Mouse (Mus musculus) liver, embryonic 11.5 days (tissue): Measurements from ENCODE around the gene Dync1li2. TPM values are rescaled to one million over a fixed set of nuclear protein-coding genes. Genes with fewer than 3 reads are reported as not detected.

Source experiments
- ATAC-seq: fragments of 200-750 bp; cut with Nextera tagmentation; replicated peaks from 2 replicates; pipeline ENCODE4 v1.8.0; 2017; ENCODE audit warnings: moderate number of reproducible peaks, mild to moderate bottlenecking, moderate TSS enrichment, moderate library complexity; ENCODE audit not compliant: low FRiP score
- DNase-seq: peaks from one replicate; pipeline ENCODE4 v3.0.0-alpha.2; 2017; ENCODE audit warnings: low spot score
- H3K27ac ChIP-seq: fragments of 300-500 bp; sonication (generic); 2 replicates; pipeline ENCODE4 v1.5.1; 2014; ENCODE audit warnings: mild to moderate bottlenecking, low read depth, low read length, control low read depth
- H3K27me3 ChIP-seq: fragments of 300-500 bp; sonication (generic); replicated peaks from 2 replicates; pipeline ENCODE4 v1.6.1; 2014; ENCODE audit warnings: low read length, mixed read lengths; ENCODE audit not compliant: control insufficient read depth, insufficient read depth
- H3K36me3 ChIP-seq: fragments of 300-500 bp; sonication (generic); 2 replicates; pipeline ENCODE4 v1.6.1; 2014; ENCODE audit warnings: mild to moderate bottlenecking, low read length, moderate library complexity, mixed read lengths; ENCODE audit not compliant: control insufficient read depth, insufficient read depth
- H3K4me1 ChIP-seq: fragments of 300-500 bp; sonication (generic); replicated peaks from 2 replicates; pipeline ENCODE4 v1.6.1; 2014; ENCODE audit warnings: low read length, mixed read lengths; ENCODE audit not compliant: control insufficient read depth, insufficient read depth
- H3K4me2 ChIP-seq: fragments of 300-500 bp; sonication (generic); 2 replicates; pipeline ENCODE4 v1.6.1; 2014; ENCODE audit warnings: mild to moderate bottlenecking, control low read depth, moderate library complexity
- H3K4me3 ChIP-seq: fragments of 300-500 bp; sonication (generic); 2 replicates; pipeline ENCODE4 v1.5.1; 2014; ENCODE audit warnings: low read depth, low read length, control low read depth
- H3K9ac ChIP-seq: fragments of 300-500 bp; sonication (generic); 2 replicates; pipeline ENCODE4 v1.6.1; 2014; ENCODE audit warnings: low read depth, low read length, control low read depth
- H3K9me3 ChIP-seq: fragments of 300-500 bp; sonication (generic); 2 replicates; pipeline ENCODE4 v1.6.1; 2016; ENCODE audit warnings: low read length, inconsistent platforms, mixed read lengths; ENCODE audit not compliant: control insufficient read depth
- WGBS: fragments of 180-500 bp; shearing (Covaris S2); extraction: QIAGEN DNeasy Blood & Tissue Kit; methylation state at CpG from one replicate; pipeline ENCODE4 v1.1.7; 2014; 5-methylcytosine and 5-hydroxymethylcytosine counted together
- polyA plus RNA-seq: library from polyadenylated mRNA; unstranded; fragments of >200 nt; fragmentation: Nextera tagmentation; extraction: Ambion mirVana; gene quantifications from 2 replicates; pipeline ENCODE4 v1.2.1, GENCODE M21; 2014

Dync1li2 gene
- polyA plus RNA-seq, 1 experiment from 2014 or later, result 31.4 TPM

DNA sequence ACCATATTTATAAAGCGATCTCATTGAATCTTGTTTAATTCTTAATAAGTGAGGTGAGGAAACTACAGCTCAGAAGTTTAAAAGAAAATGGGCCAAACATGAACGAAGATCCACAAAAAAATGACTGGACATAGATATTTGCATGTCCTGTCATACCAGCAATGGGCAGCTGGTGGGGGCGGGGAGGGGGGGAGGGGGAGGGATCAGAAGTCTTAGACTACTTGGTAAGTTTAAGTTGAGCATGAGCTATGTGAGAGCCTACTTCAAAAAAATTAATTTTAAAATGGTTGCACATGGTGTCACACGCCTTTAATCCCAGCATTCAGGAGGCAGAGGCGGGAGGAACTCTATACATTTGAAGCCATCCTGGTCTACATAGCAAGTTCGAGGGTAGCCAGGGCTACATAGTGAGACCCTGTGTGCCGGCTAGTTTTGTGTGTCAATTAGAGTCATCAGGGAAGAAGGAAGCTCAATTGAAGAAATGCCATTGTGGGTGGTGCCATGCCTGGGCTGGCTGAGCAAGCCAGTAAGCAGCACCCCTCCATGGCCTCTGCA lies 355 bp upstream of the Dync1li2 start:
- no peak for DNase-seq
- no peak overlapping the region; the same call in 1 of the 2 replicates for H3K9ac ChIP-seq
- peaks cover 10% of the 10 kb centered on the region for H3K4me1 ChIP-seq
- WGBS, result 56% methylated on average over 7 of the region's 7 CpGs
- H3K4me3 ChIP-seq, result peak overlapping the region; percentile 95
- H3K9me3 ChIP-seq, result no peaks in the 10 kb centered on the region
- peaks cover 15% of the 10 kb centered on the region; the same call in 1 of the 2 replicates for H3K36me3 ChIP-seq
- H3K27ac ChIP-seq, result peak overlapping the region; percentile 71; the same call in 1 of the 2 replicates
- peak overlapping the region; percentile 86 for H3K4me2 ChIP-seq
- no peaks in the 10 kb centered on the region for H3K27me3 ChIP-seq
- peak; percentile 21; the same call in 1 of the 2 replicates for ATAC-seq

DNA sequence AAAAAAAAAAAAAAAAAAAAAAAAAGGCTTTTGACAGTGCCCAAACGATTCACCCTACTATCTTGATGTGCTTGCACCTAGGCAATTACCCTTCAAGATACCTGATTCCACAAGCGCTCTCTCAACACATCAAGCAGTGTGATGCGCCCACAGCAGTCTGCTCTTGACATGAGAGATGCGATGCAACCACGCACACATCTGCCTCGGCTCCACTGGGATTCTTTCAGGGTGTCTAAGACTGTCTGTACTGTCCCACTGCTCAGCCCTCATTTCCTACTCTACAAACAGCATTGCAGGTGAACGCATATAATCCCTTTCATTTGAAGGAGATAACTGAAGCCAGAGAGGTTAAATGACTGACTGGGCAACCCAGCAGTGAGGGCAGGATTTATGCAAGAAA lies 1.2 kb downstream of the Dync1li2 start:
- peak overlapping the region; percentile 81 for H3K9ac ChIP-seq
- peaks cover 28% of the 10 kb centered on the region for H3K36me3 ChIP-seq
- H3K4me3 ChIP-seq, result peak overlapping the region; percentile 95
- ATAC-seq, result no peak; the same call in 1 of the 2 replicates
- peaks cover 10% of the 10 kb centered on the region for H3K4me1 ChIP-seq
- DNase-seq, result no peak
- H3K4me2 ChIP-seq, result peak overlapping the region; percentile 86
- H3K9me3 ChIP-seq, result no peaks in the 10 kb centered on the region
- peak overlapping the region; percentile 71; the same call in 1 of the 2 replicates for H3K27ac ChIP-seq
- H3K27me3 ChIP-seq, result no peaks in the 10 kb centered on the region
- 66% methylated on average over 7 of the region's 7 CpGs for WGBS

DNA sequence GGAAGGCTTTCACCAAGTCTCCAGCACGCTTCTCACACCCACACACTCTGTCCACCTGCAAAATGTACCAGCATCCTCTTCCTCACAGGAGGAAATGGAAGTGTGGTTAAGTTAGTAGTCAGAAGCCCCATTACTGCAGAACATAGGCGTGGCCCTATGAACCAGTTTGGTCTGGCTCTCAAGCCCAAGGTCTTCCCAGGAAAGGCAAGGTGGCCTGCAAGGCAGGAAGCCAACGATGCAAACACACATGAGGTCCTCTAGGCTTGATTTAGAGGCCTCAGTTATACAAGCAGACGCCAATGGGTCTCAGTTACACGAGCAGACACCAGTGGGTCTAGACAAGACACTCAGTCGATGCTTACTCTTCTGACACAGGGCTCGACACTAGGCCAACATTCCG lies 3.4 kb downstream of the Dync1li2 start:
- Histone ChIP-seq H3K4me1 (peaks cover 12% of the 10 kb centered on the region), H3K4me2 (no peak overlapping the region), H3K9ac (no peak overlapping the region), H3K27ac (no peak overlapping the region), H3K4me3 (no peak overlapping the region), H3K9me3 (no peaks in the 10 kb centered on the region), H3K36me3 (peaks cover 38% of the 10 kb centered on the region), H3K27me3 (no peaks in the 10 kb centered on the region)
- ATAC-seq (no peak), DNase-seq (no peak)
- WGBS, result 92% methylated on average over 8 of the region's 8 CpGs

DNA sequence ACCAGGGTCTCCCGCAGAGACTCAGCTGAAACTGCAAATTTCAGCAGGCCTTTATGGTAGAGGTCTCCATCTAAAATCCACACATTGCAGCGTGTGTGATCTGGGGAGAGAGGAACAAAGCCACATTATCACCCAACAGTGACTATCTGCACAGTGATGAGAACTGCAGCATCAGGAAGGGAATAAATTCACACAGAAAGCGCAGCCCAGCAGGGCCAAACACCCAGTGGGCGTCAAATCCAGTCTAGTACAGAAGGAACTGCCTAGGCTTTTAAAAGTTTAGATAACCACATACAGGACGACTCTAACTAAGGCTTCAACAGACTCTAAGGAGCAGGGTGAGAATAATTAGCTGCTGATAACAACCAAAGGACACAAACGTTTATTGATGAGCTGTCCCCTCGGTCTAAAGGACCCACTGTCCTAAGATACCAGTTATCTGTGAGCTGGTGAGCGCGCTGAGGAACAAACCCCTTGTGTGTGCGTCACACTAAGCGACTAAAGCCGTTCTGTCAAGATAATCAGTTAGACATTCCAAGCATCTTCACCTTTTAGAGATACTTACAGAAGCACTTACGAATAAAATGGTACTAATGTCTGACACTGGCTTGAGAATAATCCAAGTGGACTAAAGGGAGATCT lies 5.2 kb downstream of the Dync1li2 start:
- Histone ChIP-seq H3K36me3 (peaks cover 47% of the 10 kb centered on the region), H3K9ac (no peak overlapping the region), H3K4me1 (peaks cover 17% of the 10 kb centered on the region), H3K4me2 (no peak overlapping the region), H3K27me3 (no peaks in the 10 kb centered on the region), H3K9me3 (no peaks in the 10 kb centered on the region), H3K27ac (no peak overlapping the region), H3K4me3 (no peak overlapping the region)
- 83% methylated on average over 13 of the region's 13 CpGs for WGBS
- DNase-seq, result no peak
- ATAC-seq, result no peak

DNA sequence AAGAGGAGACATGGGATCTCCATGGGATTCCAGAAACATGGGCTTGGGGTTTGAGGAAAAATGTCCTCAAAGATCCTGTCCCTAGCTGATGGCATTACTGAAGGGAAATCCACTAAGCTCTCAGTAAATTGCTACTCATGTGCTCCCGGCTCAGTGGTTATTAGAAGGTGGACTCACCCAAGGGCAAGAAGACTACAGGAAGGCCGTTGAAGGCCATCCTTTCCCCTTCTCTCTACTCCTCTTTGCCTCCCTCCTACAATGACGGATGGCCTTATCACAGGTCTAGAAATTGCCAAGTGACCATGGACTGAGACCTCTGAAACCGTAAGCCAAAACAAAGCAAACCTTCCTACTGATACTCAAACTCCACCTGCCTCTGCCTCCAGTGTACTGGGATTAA lies 6.3 kb downstream of the Dync1li2 start:
- Histone ChIP-seq H3K9ac (no peak overlapping the region), H3K4me1 (peaks cover 14% of the 10 kb centered on the region), H3K4me2 (no peak overlapping the region), H3K27ac (no peak overlapping the region), H3K36me3 (peaks cover 58% of the 10 kb centered on the region), H3K4me3 (no peak overlapping the region), H3K27me3 (no peaks in the 10 kb centered on the region), H3K9me3 (no peaks in the 10 kb centered on the region)
- DNase-seq (no peak), ATAC-seq (no peak)
- WGBS, result 89% methylated on average over 4 of the region's 4 CpGs

DNA sequence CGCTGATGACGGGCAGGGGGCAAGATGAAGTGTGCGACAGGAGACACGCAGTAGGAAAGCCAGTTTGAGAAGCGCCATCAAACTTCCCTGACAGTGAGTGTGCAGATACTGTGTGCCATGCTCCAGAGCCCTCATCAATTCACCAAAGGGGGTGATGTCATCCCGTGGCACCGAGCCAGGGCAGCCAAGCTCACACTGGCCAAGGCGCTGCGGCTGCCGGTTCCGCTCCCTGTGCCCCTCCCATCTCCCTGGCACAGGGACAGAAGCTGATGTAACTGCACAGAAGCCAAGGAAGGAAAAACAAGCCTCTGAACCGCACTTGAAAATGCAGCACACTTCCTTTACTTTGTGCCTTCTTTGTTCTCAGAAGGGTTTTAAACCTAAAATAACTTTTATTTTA lies 6.8 kb downstream of the Dync1li2 start:
- H3K9ac ChIP-seq, result no peak overlapping the region
- DNase-seq (no peak), ATAC-seq (no peak)
- H3K9me3 ChIP-seq, result no peaks in the 10 kb centered on the region
- no peak overlapping the region for H3K4me2 ChIP-seq
- no peak overlapping the region for H3K27ac ChIP-seq
- no peak overlapping the region for H3K4me3 ChIP-seq
- peaks cover 60% of the 10 kb centered on the region for H3K36me3 ChIP-seq
- no peaks in the 10 kb centered on the region for H3K27me3 ChIP-seq
- peaks cover 9% of the 10 kb centered on the region for H3K4me1 ChIP-seq
- WGBS, result 80% methylated on average over 12 of the region's 12 CpGs

DNA sequence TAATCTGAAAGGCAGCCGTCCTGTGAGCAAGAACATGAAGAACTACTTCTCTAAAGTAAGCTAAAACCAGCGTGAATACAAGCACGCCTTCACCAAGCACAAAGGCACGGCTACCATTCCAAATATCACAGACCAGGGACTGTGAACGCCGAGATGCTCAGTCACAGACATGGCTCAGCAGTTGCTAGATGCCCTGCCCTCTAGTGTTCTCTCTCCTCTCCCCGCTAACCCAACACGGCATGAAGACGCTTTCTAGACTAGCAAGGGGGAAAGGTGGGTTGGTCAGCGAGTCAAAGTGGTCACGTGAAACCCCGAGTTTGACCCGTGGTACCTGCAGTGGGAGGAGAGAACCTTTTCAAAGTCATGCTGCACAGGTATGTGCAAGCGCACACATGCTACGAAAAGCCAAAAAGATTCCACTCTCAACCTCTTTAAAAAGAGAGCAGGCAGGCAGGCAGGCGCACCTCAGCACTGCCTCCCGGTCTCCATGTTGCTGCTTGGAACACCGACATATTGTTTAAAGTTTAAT lies 8.0 kb downstream of the Dync1li2 start:
- WGBS, result 91% methylated on average over 18 of the region's 18 CpGs
- Histone ChIP-seq H3K36me3 (peaks cover 58% of the 10 kb centered on the region), H3K4me3 (no peak overlapping the region), H3K27ac (no peak overlapping the region), H3K9me3 (no peaks in the 10 kb centered on the region), H3K4me2 (no peak overlapping the region), H3K4me1 (peaks cover 7% of the 10 kb centered on the region), H3K9ac (no peak overlapping the region), H3K27me3 (no peaks in the 10 kb centered on the region)
- ATAC-seq, result no peak
- DNase-seq, result no peak

DNA sequence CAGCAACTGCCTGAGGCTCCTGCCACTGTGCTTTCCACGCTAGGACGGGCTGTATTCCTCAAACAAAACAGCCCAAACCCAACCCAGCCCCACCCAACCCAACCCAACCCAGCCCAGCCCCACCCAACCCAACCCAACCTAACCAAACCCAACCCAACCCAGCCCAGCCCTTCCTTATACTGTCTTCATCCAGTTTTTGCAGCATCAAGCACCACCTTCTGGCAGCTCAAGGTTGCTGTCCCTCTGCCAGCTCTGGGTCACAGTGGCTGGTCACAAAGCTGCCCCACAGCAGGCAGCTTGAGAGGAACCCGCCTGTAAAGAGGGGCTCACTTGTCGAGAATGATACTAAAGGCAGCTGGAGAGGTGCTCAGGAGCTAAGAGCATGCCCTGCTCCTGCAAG lies 8.6 kb downstream of the Dync1li2 start:
- no peak overlapping the region for H3K4me2 ChIP-seq
- H3K36me3 ChIP-seq, result peaks cover 58% of the 10 kb centered on the region
- no peaks in the 10 kb centered on the region for H3K27me3 ChIP-seq
- H3K4me3 ChIP-seq, result no peak overlapping the region
- H3K9ac ChIP-seq, result no peak overlapping the region
- H3K27ac ChIP-seq, result no peak overlapping the region
- peaks cover 7% of the 10 kb centered on the region for H3K4me1 ChIP-seq
- ATAC-seq, result peak; percentile 73
- no peak for DNase-seq
- WGBS, result 71% methylated on average over 4 of the region's 4 CpGs
- H3K9me3 ChIP-seq, result no peaks in the 10 kb centered on the region
